Mouse (Mus musculus): Measurements from ENCODE around the gene Rgma. TPM values are rescaled to one million over a fixed set of nuclear protein-coding genes. Genes with fewer than 3 reads are reported as not detected.

The Rgma gene
- total RNA-seq, 2 experiments from 2014 or later = 185 to 206 TPM

DNA sequence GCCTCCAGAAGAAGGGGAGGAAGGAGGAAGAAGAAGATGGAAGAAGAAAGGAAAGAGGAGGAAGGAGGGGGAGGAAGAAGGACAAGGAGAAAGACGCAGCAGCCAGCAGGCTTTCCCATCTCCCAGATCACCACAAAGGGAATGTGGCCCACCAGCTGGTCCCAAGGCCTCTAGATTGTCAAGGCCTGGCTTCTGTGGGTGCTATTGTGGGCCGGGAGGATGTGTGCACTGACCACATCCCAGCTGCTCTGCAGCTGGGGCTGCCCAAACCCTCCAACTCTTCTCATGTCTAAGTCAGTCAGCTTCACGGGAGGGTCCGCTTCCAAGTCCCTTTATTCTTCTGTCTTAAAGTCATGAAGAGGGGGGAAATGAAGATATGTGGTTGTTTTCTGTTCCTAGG is 5.3 kb upstream of the Rgma start:
- intact Hi-C loops (cut with DNase I) = loop anchor here (10.0 kb wide), 1 partner anchor 335 kb away; no protein-coding TSS in a partner anchor

DNA sequence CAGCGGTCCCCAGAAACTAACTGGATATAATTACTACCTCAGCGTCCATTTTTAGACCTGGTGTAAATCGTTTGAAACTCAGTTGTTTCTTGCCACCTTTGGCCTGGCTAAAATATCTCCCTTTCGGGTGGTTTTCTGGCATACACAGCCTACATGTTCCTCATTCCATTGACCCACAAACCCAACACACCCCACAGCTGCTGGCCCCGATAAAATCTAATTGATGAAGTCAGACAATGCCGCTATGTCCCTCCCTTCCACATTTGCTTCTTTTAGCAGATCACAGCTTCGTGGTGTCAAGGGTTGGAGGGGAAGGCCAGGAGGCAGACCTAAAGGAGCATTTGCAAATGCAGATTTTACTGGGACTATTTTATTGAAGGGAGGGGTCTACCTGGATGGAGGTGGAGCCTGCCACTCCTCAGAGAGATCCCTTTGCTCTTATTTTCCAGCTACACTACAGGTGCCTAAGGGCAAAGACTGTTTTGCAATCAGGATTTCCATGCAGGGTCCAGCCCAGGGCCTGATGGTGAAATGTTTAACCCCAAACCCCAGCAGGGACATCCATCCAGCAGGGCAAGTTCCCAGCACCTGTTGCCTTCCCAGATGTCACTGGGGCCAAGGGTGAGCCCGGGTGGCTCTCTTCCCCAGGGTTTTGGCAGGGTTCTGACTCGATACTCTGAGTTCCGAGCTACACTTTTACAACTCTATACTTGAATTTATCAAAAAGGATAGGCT is 3.6 kb upstream of the Rgma start:
- DNase-seq = no peak
- intact Hi-C loops (cut with DNase I) = loop anchor here (10.0 kb wide), 1 partner anchor 337 kb away; no protein-coding TSS in a partner anchor

More for the DNA sequence above, 5.3 kb upstream of the Rgma start:
- no peak for DNase-seq

- DNase-seq = peak; percentile 63
- intact Hi-C loops (cut with DNase I) = loop anchor here (10.0 kb wide), 1 partner anchor 338 kb away; no protein-coding TSS in a partner anchor
Observed at GRCm38 (mm10) chr7:73372352-73372970, 2.8 kb upstream of the Rgma start.

DNA sequence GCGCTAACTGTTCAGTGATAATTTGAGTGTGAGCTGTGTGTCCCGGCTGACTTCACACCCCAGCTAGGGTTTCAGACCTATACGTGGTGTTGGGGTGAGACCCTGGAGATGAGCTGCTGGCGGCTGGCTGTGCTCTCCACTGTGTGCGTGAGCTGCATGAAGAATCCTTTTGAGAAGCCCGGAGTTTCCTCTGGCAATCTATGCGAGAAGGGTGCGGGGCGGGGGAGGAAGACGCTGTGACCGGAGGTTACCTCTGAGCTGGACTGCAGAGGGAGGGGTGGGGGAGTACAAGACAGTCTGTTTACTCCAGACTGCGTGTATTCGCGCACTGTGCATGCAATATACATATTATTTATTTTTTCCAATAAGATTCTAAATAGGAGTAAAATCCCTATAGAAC is 582 bp upstream of the Rgma start:
- DNase-seq = peak; percentile 75
- intact Hi-C loops (cut with DNase I) = loop anchor here (5.0 to 10.0 kb wide), 3 partner anchors 167 to 972 kb away; no protein-coding TSS in a partner anchor

GRCm38 (mm10) chr7:73376101-73377001 is 1.0 kb downstream of the Rgma start:
- DNase-seq = peak; percentile 66
- intact Hi-C loops (cut with DNase I) = loop anchor here (5.0 to 10.0 kb wide), 3 partner anchors 169 to 974 kb away; no protein-coding TSS in a partner anchor

- DNase-seq = no peak
Observed at GRCm38 (mm10) chr7:73377307-73377706, 2.0 kb downstream of the Rgma start.

DNA sequence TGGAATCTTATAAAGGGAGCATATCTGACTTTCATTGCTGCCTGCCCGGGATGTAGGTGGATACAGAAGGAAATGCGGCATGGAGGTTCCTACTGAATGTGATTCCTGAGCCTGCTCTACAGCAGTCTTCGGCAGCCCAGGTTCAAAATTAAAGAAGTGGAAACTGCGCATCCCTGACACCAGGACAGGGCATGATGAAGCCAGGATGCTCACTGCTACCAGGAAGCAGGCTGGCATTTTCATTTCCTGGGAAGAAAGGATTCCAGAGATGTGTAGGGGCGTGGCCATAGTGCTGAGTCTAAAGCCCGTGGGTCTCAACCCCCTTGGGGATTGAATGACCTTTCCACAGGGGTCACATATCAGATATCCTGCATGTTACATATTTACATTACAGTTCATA is 2.7 kb downstream of the Rgma start:
- intact Hi-C loops (cut with DNase I) = loop anchor here (5.0 to 10.0 kb wide), 3 partner anchors 171 to 976 kb away; no protein-coding TSS in a partner anchor
- no peak for DNase-seq

More at GRCm38 (mm10) chr7:73377307-73377706, 2.0 kb downstream of the Rgma start:
- intact Hi-C loops (cut with DNase I) = loop anchor here (5.0 to 10.0 kb wide), 3 partner anchors 170 to 975 kb away; no protein-coding TSS in a partner anchor

DNA sequence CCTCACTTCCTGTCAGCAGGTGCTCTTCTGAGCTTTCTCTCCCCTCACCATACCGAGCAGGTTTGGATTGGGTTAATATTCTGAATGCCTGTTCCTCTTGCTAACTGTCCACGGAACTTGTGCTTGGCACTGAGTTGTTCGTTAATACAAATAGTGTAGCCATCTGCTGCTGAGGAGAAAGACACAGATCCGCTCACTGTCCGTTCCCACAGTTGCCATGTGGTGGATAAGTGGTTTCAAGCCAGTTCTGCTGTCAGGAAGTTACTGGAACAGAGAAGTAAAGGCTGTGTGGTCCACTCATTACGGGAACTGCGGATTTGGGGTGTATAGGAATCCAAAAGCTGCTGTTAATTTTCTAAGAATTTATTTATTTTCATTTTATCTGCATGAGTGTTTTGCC is 7.5 kb downstream of the Rgma start:
- no peak for DNase-seq
- intact Hi-C loops (cut with DNase I) = no loop called here

DNA sequence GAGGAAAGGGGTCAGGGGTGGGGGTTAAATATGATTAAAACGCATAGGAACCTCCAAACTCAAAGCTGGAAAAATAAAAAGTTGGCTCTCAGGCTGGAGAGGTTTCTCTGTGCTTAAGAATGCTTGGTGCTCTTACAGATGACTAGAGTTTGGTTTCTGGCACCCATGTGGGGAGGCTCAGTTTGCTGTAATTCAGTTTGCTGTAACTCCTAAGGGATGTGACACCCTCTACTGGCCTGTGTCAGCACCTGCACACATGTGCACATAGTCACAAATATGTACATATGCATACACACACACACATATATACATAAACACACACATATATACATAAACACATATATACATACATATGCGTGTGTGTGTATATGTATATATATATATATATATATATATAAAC is 13.6 kb downstream of the Rgma start:
- DNase-seq = no peak
- intact Hi-C loops (cut with DNase I) = no loop called here

DNA sequence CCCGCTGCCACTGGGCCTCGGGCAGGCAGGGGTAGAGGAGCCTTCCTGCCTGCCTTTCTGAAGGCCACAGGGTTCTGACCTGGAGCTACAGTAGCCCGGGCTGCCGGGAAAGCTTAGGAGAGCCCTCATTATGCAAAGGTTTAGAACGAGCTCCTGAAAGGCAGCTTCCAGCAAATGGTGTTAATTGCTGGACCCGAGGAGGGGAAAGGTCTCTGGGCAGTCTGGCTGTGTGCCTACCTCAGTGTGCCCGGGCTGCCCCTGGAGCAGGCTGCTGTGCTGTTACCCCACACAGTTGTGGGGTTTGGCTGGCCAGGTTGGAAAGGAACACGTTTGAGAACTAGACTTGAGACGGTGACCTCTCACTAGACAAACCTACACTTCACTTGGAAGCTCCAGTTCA is 14.1 kb downstream of the Rgma start:
- intact Hi-C loops (cut with DNase I) = no loop called here
- DNase-seq = no peak

DNA sequence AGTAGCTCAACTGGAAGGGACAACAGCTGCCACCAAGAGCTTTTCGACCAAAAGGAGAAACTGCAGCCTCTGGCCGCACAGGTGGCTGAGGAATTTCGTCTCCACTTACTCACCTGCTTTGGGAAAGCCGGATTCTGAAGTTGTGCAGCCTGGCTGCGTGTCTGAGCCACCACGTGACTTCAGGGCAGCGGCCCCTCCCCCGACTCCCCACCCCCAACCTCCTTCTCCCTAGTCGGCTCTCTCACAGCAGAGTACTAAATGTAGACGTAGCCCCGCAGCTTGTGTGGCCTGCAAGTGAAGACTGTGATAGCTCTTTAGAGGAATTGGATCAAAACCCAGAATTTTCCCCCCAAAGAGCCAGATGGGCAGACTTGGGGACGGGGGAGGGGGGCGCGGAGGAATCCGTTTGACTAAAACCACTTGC is 14.6 kb downstream of the Rgma start:
- intact Hi-C loops (cut with DNase I) = loop anchor here (10.0 kb wide), 1 partner anchor 845 kb away; no protein-coding TSS in a partner anchor
- DNase-seq = no peak

DNA sequence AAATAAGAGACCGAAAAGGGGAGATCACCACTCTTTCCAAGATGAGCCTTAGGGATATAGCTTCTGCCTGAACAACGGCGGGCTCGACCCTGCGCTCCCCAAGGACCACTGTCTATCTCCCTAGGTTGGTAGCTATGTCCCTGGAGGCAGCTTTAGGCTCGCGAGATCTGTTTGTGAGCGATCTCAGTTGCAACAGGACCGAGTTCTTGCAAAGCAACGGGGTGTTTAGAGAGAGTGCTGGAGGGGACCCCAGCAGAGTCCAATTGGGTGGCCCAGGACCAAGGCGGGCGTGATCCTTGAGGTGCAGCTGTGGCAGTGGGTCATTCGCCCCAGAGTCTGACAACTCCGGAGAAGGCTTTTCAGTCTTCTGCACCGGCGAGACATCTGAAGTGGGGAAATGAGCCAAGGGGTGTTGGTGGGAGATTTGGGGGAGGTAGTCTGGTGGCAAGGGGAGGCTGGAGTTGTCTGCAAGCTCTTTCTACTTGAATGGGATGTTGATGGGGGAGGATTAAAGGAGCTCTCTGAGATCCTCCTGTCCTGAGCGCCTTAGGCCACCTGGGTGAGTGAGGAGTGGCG is 15.2 kb downstream of the Rgma start:
- DNase-seq = no peak
- intact Hi-C loops (cut with DNase I) = loop anchor here (10.0 kb wide), 1 partner anchor 846 kb away; no protein-coding TSS in a partner anchor

DNA sequence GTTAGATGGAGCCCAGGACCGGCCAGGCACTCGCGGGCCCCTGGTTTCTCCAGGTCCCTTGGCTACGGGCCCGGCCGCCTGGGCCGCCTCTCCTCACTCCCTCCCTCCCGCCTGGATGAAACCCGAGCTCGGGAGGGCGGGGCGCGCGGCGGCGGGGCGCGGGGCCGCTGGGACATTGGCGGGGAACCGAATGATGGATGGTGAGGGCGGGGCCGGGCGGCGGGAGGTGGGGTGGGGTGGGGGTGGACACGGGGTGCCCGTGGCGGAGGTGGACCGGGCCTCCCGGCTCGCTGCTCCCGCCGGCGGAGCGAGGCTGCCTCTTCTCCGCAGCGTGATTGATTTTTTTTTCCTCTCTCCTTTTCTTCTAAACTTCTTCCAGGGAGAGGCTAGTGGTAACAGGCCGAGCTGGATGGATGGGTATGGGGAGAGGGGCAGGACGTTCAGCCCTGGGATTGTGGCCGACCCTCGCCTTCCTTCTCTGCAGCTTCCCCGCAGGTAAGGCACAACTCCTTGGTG is 15.8 kb downstream of the Rgma start:
- intact Hi-C loops (cut with DNase I) = loop anchor here (10.0 kb wide), 1 partner anchor 846 kb away; no protein-coding TSS in a partner anchor
- peak; percentile 87 for DNase-seq

GRCm38 (mm10) chr7:73391518-73392321 is 16.4 kb downstream of the Rgma start:
- peak; percentile 54 for DNase-seq
- intact Hi-C loops (cut with DNase I) = loop anchor here (10.0 kb wide), 1 partner anchor 847 kb away; no protein-coding TSS in a partner anchor

GRCm38 (mm10) chr7:73392359-73392758 is 17.1 kb downstream of the Rgma start:
- intact Hi-C loops (cut with DNase I) = loop anchor here (10.0 kb wide), 1 partner anchor 848 kb away; no protein-coding TSS in a partner anchor
- DNase-seq = no peak

- intact Hi-C loops (cut with DNase I) = loop anchor here (10.0 kb wide), 1 partner anchor 849 kb away; no protein-coding TSS in a partner anchor
- no peak for DNase-seq
Observed at GRCm38 (mm10) chr7:73393307-73394012, 18.2 kb downstream of the Rgma start.

DNA sequence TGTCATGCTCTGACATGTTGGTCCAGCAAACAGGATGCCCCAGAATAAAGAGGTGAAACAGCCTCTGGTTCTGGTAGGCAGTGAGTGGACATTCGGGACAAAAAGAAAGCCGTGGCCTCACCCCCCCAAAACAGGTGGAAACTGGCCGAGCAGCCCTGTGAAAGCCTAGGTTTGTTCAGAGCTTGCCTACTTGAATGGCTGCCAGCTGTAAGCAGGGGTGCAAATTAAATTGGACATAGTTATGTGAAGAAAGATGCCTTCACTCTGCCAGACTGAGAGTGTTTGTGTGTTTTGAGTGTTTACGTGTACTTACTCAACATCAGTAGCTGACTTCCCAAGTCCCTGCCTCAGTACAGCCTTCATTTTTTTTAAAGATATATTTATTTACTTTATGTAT is 18.7 kb downstream of the Rgma start:
- intact Hi-C loops (cut with DNase I) = loop anchor here (10.0 kb wide), 1 partner anchor 849 kb away; no protein-coding TSS in a partner anchor
- DNase-seq = no peak

- no peak for DNase-seq
- intact Hi-C loops (cut with DNase I) = loop anchor here (10.0 kb wide), 1 partner anchor 854 kb away; no protein-coding TSS in a partner anchor
Observed at GRCm38 (mm10) chr7:73398319-73398718, 23.0 kb downstream of the Rgma start.

Measured in left cerebral cortex, postnatal 4 days (tissue).